Mouse (Mus musculus): ENCODE measurements around the gene Bex1.

Gene Bex1

DNA sequence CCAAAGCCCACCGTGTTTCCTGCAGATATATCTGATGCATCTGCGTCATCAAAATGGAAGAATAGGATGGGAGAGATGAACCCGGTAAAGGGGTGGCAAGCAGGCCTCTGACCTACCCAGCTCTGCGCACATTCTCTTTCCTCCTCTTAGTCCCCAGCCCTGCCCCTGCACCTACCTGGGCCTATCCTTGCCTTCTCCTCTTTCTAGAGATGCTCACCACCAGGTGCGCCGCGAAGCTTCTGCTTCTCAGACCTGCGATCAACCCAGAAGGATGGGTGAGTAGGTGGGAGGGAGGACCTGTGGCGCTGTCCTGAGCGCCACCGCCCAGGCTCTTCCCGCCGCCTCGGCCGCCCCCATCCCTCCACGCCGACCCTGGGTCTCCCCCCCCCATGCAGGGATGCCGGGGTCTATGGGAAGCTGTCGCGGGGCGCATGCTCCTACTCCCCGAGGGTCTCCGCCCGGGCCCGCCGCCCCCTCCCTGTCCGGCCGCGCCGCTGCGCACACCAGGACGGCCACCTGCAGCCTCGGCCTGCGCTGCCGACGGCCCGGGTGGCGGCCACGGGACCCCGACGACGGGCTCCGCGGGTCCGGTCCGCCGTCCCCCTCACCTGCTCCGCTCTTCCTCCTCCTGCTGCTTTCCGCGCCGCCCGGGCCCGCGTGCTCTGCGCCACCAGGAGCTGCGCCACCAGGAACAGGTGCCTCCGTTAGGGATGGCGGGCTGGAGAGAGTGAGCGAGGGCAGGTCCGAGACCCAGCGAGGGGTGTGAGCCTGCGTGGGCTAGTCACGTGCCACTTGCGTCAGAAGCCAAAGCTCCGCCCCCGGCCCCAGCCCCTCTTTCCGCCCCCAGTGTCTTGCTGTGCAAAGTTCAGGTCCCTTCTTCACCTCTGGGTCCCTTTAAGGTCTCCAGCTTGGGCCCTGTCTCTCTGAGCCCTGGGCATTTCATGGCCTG lies at the start of gene Bex1, which contains the start of gene Tceal7:
Bex1 (minus strand) TSS at position 785 of the 949 bp plus-strand sequence.
Tceal7 (plus strand) TSS at position 51 of the 949 bp plus-strand sequence.
- DNase-seq: peak; percentile 5

- DNase-seq: peak; percentile 2
Observed at GRCm38 (mm10) chrX:136252023-136252729, 36.9 kb upstream of the Bex1 start.

- DNase-seq: no peak
Observed at GRCm38 (mm10) chrX:136249671-136250070, 34.4 kb upstream of the Bex1 start.

DNA sequence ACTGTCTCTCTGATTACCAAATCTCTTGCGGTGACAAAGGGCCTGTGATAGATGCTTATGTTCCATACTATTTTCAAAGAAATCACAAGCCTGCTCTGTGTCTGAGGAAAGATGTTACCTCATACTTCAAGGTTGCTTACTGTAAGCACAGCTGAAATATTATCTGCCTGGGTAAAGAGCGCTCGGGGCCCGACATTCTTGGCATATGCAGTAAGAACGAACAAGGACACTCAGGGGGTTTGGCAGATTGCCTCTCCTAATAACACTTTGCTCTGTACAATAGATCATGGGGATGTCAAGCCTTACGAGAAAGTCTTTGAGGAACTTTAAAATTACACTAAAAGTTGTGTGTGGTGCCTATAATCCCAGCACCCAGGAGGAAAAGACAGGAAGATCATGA lies 33.5 kb upstream of the Bex1 start:
- no peak for DNase-seq

DNA sequence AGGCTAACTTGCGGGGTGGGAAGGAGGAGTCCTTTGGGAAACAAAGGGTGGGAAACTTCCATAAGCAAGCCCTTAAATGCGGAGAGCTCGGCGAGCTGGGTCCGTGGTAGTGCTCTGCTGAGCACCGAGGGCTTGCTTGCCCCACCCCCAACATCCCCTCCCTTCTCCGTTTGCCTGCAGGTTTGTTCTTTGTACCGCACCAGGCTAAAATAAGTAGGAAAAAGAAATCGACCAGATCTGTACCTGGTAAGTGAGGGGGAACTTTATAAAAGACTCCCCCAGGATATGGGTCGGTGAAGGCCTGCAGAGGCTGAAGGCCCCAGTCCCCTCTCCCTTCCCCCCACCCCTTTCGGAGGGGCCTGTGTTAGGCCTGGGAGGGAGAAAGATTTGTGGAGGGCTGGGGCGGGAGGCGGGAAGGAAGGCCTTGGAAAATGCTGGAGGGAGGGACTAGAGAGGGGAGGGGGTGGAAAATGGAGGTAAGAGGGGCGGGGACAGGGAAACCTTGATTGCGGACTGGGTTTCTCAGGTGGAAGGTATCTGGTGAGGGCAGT lies 30.3 kb upstream of the Bex1 start:
- DNase-seq: peak; percentile 58

DNA sequence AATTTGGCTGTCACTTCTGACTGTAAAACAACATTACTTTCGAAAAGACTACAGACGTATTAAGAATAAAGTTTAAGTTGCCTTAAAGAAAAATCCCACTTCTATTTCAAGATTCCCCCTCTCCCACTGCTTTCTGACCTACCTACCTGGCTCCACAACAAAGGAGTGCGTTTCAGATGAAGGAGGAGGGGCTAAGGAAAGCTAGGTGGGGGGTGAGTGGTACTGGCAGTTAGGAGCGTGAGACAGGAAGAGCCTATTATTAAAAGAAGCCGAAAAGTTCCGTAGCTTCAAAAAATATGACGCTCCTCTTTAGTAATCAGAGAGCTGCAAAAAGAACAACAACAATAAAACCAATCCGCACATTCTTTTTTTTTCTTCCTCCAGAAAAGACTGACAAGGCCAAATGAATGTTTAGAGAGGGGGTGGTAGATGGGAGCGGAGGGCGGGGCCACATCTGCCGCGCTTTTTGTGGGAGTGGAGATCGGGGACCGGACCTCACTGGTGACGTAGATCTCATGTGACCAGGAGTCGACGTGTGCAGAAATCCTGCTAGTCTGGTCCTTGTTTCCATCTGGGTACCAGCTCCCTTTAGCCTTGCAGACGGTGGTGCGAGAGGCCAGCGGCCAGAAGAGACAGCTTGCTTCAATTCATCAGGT lies 29.4 kb upstream of the Bex1 start, which contains the start of gene Tceal9:
Tceal9 (plus strand) TSS at position 506 of the 656 bp plus-strand sequence.
- DNase-seq: peak; percentile 90

DNA sequence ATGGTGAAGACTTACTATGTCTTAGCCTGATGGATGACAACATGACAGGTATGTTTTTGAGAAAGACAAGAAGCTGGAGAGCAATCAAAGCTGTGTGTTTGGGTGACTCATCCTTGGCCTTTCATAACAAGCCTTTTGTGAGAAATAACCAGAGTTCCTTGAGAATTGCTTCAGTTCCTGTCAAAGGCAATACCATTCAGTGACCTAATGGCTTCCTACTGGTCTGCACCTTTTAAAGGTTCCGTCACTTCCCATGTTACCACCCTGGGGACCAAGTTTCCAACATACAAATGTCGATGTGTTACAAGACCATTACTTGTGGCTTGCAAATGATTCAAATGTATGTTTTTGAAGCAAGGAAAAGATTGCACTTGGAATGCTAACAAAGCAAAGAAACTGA lies 27.9 kb upstream of the Bex1 start:
- DNase-seq: no peak

DNA sequence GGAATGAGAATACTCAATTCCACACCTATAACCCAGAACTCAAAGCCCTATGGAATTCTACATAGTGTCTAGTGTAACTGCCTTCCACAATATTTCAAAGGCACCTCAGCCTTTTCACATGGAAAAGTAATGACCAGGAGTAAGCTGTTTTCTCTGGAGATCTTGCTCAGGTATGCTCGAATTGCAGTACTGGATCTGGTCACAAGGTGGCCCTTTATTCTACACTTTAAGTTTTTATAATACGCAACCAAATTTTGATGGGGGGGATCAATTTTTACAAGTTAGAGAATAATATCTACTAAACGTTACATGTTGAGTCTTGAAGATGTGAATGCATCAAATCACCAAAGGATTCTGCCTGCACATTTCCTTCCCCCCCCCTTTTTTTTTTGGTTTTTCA lies 22.8 kb upstream of the Bex1 start:
- peak; percentile 51 for DNase-seq

GRCm38 (mm10) chrX:136227768-136228167 lies 12.5 kb upstream of the Bex1 start:
- DNase-seq: no peak

DNA sequence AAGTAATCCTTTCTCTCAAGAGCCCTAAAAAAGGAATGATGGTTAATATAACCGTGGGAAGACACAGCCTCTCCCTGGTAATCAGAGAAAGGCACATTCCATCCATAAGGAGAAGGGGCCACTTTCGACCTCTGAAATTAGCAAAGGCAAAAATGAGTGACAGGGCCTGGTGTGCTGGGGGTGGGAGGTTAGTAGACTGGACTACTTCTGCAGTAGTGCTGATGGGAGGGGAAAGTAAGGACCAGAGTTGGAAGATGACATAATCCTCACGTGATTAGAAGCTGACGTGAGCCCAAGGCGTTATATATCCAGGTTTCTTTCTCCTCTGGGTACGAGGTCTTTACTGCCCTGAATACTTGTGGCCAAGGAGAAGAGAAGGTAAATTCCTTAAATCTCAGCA lies 8.4 kb upstream of the Bex1 start:
- no peak for DNase-seq

DNA sequence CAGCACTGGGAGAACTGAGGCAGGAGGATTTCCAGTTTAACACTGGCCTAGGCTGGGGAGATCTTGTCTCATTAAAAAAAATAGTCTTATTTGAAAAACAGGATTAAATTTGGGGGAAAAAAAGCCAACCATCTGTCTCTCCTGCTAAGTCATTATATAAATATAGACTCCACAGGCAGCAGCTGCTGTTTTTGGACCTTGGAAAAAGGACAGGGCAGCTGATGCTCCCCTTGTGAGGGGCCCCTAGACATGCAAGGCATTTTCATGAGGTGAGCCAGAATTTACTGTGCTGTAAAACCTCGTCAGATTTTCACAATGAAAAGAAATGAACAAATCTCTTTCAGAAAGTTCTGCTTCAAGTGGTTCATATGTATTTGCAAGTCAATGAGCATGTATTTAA lies 990 bp upstream of the Bex1 start:
- DNase-seq: no peak

DNA sequence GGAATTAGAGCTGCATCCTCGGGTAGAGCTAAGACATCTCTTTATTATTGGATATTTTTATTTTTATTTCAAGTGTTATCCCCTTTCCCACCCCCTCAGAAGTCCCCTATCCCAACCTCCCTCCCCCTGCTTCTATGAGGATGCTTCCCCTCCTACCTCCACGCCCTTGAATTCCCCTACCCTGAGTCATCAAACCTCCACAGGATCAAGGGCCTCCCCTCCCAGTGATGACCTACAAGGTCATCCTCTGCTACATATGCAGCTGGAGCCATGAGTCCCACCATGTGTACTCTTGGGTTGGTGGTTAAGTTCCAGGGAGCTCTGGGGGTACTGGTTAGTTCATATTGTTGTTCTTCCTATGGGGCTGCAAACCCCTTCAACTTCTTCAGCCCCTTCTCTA lies 1.9 kb downstream of the Bex1 start:
- DNase-seq: no peak

GRCm38 (mm10) chrX:136204406-136204805 lies 10.9 kb downstream of the Bex1 start:
- no peak for DNase-seq

- peak; percentile 60 for DNase-seq
Observed at GRCm38 (mm10) chrX:136203664-136204066, 11.6 kb downstream of the Bex1 start, which contains the start of gene Tceal5. Gene Tceal5 (minus strand): TSS chrX:136203876.

- DNase-seq: peak; percentile 12
Observed at GRCm38 (mm10) chrX:136203257-136203656, 12.1 kb downstream of the Bex1 start.

DNA sequence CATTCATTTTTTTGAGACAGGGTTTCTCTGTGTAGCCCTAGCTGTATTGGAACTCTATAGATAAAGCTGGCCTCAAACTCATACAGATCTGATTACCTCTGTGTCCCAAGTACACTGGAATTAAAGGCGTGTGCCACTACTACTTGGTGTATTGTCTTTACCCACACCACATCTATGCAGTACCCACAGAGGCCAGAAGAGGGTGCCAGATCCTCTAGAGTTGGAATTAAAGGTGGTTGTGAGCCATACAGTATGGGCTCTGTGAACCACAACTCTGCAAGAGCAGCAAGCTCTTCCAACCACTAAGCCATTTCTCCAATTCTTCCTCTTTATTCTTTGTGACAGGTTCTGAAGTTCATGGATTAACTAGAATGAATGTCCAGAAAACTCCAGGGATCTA lies 18.4 kb downstream of the Bex1 start:
- DNase-seq: peak; percentile 28

DNA sequence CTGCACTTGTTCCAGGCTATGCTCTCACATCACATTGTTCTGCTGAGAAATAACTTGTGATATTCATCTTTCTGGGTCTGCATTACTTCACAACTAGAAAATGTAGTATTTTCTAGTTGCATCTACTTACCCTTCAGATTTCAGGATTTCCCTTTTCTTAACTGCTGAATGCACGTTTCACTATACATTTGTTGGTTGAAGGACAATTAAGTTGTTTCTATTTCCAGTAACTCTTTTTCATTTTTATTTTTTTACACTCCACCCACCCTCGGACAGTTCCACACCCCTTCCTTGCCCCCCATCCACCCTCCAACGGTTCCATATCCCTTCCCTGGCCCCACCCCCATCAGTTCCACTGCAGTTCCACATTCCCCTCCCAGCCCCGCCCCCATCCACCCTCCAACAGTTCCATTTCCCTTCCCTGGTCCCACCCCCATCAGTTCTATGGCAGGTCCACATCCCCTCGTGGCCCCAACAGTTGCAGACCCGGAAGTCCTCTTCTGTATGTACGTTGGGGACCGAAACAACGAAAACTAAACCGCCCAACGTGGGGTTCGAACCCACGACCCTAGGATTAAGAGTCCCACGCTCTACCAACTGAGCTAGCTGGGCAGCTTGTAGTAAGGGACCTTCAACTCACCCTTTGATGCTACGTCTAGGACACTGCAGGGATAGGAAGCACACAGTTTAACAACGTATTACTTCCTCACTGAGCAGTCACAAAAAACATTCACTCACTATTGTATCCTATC lies 19.9 kb downstream of the Bex1 start:
- DNase-seq: no peak

GRCm38 (mm10) chrX:136183107-136183506 lies 32.2 kb downstream of the Bex1 start:
- no peak for DNase-seq

GRCm38 (mm10) chrX:136180897-136181553 lies 34.3 kb downstream of the Bex1 start:
- DNase-seq: peak; percentile 23

GRCm38 (mm10) chrX:136172786-136173185 lies 42.5 kb downstream of the Bex1 start:
- peak; percentile 29 for DNase-seq

GRCm38 (mm10) chrX:136172118-136172551 lies 43.2 kb downstream of the Bex1 start, which contains the start of gene Tceal8:
Gene Tceal8 (minus strand): TSS chrX:136172342.
- peak; percentile 91 for DNase-seq

All from embryo, embryonic 11 days (tissue).